Mouse (Mus musculus) olfactory bulb, adult 2 months (tissue): ENCODE results near the gene Csnk1g1.

ENCODE experiments used
- CTCF ChIP-seq: fragments of 200-500 bp; IDR thresholded peaks from 2 replicates; pipeline ENCODE4 v1.5.1; 2012; ENCODE audit warnings: low read depth, mild to moderate bottlenecking, low read length, moderate library complexity; ENCODE audit not compliant: insufficient read depth
- POLR2A ChIP-seq: fragments of 200-500 bp; IDR thresholded peaks from 2 replicates; pipeline ENCODE4 v1.6.1; 2012; ENCODE audit warnings: mild to moderate bottlenecking, low read depth, low read length, moderate library complexity; ENCODE audit not compliant: insufficient read depth

DNA sequence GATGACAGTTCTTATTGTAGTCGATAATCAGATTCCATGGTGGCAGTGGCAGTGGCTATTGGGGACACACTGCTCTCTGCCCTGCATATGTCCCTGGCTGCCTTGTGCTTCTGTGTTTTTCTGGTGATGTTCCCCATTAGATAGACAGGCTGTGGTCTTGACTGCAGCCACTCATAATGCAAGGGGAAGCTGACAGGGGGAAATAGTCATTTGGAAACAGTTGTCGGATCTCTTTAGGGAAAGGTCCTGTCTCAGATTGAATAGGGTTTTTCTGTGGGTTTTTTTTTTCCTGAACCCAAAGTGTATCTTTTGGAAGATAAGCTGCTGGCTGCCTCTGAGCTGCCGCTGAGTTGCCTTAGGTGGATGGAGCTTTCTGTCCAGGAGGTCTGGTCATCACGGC lies 173.3 kb downstream of the Csnk1g1 start:
- TF ChIP-seq POLR2A = no peak
- no peak for TF ChIP-seq CTCF
